Mouse (Mus musculus): ENCODE data around the gene Scarb1.

Scarb1 gene

DNA sequence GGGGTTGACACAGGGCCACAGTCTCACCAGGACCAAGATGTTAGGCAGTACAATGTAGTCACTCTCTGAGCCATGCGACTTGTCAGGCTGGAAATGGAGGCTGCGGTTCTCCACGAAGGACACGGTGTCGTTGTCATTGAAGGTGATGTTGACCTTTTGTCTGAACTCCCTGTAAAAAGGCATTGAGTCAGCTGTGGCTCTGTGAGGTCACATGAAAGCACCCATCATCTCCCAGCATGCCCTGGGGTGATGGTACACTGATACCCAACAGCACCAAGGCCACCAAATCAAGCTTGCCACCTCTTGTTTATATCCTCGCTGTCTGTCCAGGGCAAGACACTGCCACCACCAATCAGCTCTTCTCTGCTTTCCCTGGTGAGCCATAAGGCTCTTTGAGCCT is 37.8 kb downstream of the Scarb1 start:
- DNase-seq = no peak

DNA sequence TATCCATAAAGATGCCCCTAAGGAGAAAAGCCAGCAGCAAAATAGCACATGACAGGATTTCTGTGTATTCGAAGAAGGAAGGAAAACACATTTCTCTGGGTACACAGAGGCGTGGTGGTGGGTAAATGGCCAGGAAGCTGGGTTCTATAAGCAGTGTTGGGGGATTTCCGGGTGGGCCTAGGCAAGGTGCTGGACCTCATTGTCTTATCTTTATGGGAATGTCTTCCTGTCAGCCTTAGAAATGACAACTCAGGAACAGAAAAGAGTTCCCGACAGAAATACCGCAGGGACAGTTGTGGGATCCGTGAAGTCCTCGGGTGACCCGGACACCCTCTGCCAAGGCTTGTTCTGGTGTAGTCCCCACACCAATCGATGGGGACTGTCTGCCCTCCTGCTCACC is 42.7 kb downstream of the Scarb1 start:
- DNase-seq = no peak

DNA sequence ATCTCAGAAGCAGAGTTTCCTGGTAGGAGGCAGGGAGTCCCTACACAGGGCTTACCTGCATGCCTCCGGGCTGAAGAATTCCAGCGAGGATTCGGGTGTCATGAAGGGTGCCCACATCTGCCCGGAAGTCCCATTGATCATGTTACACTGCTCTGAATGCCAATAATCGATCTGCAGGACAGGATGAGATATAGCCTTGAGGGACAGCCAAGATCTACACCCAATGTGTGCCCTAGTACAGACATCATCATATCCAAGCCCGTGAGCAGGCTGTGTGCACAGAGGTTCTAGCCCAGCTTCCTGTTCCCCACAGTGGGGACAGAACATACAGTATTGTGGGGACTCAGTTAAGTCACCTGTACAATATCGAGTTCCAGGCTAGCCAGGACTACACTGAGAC is 43.7 kb downstream of the Scarb1 start:
- no peak for DNase-seq

DNA sequence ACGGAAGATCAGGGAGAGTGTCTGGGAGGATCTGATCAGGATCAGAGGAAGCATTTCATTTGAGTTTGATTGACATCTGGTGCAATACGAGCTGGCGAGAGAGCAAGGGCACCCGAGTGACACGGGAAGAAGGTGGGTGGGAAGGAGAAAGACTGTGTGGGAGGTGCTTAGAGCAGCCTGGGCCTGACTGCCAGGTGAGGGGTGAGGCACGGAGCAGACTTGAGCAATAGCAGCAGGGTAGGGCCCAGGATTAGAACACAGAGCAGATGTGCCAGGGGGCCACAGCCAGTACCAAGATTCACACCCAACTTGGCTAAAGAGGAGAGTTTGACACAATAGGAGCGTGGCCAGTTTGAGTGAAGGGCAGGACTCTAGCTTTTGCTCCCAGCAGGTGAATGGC is 47.9 kb downstream of the Scarb1 start:
- no peak for DNase-seq

DNA sequence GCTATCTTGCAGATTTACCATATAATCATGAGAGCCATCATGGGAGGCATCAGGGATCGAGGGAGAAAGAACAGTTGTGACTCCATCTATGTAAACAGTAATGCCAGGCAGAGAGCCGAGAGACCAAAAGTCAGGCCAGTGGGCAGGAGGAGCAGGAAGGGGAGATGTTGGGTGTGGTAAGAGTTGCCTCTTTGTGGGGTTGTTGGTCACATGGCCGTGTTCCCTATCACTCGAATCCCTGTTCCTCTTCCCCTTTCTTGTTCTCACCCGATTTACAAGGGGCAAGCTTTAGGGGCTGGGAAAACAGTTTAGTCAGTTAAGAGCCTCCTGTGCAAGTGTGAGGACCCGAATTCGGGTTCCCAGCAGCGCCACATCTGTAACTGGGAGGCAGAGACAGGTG is 49.0 kb downstream of the Scarb1 start:
- no peak for DNase-seq

DNA sequence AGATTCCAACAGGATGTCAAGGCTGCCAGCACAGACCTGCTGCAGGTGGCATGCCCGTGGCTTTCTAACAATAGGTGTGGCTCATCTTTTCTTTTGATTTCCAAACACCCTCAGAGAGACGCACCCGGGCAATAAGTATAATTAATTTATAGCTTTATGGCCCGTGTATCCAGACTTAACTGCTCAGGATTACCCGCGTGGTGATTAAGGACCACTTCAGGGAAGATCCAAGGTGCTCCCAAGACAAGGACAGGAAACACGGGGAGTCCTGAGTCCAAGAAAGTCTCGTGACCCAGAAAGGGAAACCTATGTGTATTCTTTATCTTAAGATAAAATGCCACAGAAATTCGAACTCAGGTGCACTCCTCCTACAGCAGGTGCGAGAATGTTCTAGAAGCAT is 49.5 kb downstream of the Scarb1 start:
- DNase-seq = no peak

DNA sequence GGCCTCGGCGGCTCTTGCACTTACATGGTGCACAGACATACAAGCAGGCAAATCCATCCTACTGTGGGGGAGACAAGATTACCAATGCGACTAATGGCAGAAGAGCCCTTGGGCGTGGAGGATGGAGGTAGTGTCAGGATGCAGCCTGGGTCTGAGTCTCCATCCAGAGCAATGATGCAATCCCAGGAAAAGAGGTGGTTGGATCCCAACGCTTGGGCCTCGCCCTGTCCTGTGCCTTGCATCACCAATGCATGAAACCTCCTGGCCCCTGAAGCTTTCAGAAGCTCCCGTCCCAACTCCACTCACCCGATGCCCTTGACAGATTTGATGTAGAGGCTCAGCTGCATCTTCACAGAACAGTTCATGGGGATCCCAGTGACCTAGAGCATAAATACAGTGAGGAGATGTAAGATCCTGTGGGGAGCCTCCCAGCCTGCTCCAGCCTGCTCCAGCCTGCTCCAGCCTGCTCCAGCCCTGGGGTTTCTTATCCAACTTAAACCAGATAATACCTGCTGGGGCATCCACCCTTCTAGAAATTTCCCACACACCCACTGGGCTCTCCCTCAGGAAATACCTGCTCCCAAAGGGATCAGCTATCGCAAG is 53.7 kb downstream of the Scarb1 start:
- no peak for DNase-seq

DNA sequence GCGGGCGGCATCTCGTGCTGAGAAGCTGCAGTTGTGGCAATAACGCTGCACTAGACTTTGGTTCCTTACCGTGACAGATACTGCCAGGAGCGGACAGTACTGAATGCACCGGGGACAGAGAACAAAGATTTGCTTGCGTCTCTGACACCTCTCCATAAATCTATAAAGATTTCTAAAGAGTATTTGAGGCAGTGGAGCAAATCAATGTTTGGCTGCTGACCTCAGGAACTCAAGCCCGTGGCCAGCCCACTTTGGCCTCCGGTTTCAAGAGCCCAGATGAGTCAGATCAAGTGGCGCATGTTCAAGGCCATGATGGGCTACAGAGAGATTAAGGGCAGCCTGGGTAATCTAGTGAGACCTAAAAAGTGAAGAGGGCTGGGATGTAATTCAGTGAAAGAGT is 54.8 kb downstream of the Scarb1 start:
- no peak for DNase-seq

DNA sequence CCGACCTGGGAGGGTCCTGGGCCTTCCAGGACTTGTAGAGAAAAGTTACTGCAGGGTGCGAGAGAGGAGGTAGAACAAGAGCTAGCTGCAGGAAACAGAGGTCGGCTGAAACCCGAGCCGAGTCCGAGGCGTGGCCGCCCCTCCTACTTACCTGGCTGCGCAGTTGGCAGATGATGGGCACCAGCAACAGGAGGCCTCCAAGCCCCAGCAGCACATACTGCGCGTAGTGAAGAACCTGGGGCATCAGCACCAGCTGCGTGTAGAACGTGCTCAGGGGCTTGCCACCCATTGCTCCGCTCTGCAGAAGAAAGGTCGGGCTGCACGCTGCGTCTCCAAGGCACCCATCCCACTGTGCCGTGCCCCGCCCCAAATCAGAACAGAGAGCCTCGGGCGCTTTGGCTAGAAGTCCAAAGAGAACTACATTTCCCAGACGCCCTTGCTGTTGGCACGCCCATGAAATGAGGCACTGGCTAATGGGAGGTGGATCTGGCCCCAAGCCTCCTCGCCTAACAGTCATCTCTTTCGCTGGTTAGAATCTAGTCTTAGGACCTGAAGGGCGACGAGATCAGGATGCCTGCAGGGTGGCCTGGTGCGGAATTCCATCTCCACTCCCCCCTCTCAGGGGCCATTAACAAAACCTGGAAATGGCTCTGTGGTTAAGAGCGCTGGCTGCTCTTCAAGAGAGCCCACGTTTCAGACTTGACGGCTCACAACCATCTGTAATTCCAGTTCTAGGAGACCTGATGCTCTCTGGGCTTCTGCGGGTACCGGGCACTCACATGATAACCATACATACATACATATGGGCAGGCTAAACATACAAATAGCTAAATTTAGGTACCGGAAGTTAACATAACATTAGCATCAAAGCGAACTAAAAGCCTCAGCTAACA is 56.9 kb downstream of the Scarb1 start:
- DNase-seq = peak; percentile 38

DNA sequence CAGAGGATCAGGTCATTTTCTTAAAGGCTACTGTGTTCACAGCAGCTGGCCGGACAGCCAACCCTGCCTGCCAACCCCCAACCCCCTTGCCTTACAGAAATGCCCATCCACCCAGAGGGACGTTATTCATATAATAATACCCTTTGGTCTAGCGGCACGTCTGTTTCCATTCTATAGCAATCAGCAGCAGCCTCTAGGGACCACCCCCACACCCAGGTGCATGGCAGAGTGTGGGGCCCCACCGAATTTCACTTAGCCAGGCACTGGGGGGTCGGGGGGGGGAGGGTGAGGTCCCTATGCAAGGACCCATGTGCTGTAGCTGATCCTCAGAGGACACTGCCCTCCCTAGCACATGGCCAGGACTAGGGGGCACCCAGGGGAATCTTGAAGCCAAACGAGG is 61.7 kb downstream of the Scarb1 start:
- DNase-seq = no peak

DNA sequence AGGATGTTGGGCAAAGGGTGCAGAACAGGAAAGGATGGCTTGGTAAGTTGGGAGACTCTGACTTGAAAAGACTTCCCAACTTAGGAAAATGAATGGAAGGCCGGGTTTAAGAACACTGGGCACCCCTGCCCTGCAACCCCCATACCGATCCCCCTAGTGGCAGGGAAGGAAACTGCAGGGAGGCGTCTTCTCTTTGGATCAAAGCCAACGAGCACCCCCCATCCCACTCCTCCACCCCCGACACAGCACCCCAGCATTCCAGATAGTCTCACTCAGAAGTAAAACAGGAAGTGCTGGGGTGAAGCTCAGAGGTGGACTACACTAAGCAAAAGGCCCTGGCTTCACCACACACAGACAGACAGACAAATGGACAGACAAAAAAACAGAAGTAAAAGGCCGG is 62.6 kb downstream of the Scarb1 start:
- DNase-seq = no peak

DNA sequence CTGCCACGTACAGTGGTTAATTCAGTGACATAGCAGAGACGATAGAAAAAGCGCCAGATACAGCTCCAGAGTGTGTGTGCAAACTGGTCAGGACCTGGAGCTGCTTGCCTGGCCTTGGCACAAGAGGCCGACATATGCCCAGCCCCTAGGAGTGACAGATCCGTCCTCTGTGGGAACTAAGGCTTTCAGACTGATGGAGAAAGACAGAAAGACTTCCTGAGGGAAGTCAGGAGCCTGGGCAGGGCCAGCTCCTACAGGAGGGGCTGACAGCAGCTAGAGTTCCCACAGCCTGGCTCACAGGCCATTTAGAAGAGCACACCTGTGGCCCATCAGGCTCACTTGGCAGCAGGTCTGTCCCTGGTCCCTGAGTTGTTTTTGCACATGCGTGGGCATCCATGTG is 63.6 kb downstream of the Scarb1 start:
- DNase-seq = no peak

DNA sequence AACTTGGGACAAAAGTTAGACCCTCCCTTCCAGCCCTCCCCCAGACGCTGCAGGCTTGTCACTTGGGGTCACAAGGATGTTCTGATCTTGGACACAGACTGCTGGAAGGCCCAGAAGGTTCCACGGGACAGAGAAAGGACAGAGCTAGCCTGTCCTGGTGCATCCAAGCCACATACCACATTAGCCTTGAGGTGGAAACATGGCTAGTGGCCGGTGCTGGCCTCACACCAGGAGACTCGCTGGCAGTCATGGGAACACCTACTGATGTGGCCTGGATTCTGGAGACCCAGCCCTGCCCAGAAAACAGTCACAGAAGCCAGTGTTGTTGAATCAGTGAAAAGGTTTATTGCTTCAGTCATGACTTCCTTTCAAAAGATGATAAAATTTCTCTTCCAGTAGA is 64.1 kb downstream of the Scarb1 start:
- no peak for DNase-seq

DNA sequence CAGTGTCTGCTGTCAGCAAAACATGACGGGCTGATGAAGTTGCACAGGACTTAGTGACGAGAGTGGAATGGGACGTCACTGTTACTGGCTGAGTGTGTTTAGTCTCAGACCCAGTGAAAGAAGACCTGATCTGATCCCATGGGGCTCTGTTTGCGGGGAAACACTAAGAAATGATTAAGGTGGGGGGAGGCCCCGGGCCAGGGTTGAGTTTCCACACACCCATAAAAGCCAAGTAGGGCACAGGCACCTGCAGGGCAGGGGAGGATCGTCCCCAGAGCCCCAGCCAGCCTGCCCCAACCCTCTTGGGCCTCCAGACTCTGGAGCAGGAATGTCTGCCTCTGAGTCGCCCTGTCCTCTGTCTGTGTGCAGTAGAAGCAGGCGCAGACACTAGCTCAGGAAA is 65.6 kb downstream of the Scarb1 start:
- no peak for DNase-seq

DNA sequence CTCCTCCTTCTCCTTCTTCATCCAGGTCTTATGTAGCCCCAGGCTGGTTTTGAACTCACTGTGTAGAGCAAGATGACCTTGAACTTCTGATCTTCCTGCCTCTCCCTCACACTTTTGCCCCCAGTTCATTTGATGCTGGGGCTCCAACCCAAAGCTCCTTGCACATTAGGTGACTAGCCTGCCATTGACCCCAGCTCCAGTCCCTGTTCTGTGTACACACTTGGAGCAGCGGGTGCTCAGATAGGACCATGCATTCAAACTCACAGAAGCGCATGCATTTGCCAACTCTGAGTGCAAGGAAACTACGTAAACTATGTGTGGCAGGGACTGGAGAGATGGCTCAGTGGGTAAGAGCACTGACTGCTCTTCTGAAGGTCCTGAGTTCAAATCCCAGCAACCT is 66.1 kb downstream of the Scarb1 start:
- no peak for DNase-seq

DNA sequence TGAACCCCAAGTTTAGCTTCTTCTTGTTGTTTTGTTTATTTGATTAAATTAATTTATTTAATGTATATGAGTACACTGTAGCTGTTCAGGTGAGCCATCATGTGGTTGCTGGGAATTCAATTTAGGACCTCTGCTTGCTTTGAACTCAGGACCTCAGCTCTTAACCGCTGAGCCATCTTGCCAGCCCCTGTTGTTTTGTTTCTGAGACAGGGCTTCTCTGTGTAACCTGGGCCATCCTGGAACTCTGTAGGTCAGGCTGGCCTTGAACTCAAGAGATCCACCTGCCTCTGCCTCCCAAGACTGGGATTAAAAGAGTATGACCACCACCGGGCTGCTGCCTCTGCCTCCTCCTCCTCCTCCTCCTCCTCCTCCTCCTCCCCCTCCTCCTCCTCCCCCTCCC is 66.7 kb downstream of the Scarb1 start:
- no peak for DNase-seq

DNA sequence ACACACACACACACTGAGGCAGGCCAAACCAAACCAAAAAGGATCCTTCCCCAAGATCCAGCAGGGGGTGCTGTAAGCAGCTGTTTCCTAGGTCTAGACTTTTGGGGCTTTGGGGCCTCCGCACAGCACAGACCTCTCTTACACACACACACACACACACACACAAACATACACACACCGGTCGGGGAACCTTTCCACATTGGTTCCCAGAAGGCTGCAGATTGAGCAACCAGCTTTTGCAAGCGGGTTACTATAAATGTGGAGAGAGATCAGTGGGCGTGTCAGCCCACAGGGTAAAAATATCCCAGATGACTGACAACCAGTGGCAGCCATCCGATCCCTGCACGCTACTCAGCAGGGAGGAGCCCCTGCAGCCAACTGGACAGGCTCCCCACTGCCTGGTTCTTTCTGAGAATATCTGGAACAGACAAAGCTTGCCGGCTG is 67.2 kb downstream of the Scarb1 start:
- peak; percentile 53 for DNase-seq

DNA sequence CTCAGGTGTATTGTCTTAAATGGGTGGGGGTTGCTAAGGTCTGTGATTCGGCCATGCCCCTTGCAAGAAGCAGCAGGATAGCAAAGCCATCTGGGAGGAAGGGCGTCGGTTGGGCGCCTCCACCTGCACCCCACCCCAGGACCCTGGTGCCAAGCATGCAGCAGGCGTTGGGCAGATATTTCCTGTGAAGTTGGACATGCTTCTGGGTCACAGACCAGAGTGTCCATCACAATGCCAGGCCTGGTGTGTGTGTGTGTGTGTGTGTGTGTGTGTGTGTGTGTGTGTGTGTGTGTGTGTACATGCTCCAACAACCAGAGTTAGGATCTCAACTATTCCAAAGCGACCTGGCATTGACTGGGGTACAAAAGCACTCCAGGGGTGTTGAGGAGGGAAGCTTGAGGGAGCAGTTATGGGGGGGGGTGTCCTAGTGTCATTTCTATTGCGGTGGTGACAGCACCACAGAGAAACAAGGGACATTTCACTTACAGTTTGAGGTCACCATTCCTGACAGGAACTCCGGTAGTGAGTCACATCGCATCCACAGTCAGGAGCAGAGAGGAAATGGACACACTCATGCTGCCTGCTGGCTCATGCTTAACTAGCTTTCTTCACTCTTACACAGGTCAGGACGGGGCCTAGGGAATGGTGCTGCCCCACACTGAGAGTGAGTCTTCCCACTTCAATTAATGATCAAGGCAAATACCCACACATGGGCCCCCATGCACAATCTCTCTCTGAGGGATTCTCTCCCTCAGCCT is 68.5 kb downstream of the Scarb1 start:
- DNase-seq = no peak

DNA sequence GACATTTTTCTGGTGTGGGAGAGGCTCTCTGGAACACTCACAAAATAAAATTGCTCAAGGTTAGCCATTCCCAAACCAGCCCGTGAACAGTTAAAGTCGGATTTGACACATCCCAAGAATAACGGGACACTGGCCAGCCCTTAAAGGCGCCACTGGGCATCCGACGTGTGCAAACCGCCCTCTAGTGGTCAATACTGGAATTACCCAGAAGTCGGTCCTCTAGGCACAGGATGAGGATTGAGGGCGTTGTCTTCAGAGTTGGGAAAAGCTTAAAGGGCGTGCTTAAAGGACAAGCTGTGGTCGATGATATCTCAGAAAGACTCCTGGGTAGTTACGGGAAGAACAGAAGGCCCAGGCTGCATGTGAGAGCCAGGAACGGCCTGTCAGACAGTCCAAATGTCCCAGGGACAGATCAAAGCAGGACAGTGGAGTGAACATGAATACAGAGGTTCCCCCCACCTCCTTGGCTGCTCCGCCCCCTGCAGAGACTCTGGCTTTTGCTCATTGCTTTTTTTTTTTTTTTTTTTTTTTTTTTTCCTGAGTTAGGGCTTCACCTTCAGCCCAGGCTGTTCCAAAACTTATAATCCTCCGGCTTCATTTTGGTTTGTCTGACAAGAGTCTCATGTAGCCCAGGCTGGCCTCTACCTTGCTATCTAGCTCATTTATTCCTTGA is 69.2 kb downstream of the Scarb1 start:
- DNase-seq = peak; percentile 83

DNA sequence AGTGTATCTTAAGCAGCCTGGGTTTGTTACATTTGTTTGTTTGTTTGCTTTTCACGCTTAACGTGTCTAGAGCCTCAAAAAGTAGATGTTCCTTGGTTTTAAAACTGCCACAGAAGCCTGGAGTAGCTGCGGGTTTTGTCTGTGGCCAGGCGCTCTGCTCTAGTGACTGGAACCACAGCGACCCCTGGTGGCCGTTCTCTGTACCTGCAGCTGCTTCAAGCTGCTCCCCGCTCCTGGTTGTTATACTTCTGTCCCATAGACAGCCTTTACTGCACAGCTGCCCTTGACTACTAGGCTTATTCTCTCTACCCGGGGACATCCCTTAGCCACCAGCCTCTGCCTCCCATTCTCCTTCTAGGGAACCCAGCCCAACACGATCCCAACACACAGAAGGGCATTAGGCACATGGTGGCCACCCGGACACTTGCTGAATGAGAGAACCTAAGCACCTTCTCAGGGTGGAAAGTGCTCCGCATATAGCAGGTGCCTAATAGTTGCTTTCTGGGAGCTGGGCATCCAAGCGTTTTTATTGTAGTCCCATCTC is 70.2 kb downstream of the Scarb1 start:
- DNase-seq = peak; percentile 71

DNA sequence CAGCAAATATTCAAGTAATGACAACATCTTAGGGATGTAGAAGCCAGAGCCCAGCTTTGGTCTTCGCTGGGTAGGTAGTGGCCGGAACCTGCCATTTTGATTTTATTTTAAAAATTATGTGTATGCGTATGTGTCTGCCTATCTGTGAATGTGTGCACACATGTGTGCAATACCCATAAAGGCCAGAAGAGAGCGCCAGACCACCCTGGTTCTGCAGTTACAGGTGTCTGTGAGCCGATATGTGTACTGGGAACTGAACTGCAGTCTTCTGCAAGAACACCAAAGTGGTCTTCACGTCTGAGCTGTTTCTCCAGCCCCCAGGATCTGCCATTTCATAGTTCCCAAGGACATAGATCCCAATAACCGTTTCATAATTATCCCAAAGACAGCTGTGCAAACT is 71.1 kb downstream of the Scarb1 start:
- no peak for DNase-seq

DNA sequence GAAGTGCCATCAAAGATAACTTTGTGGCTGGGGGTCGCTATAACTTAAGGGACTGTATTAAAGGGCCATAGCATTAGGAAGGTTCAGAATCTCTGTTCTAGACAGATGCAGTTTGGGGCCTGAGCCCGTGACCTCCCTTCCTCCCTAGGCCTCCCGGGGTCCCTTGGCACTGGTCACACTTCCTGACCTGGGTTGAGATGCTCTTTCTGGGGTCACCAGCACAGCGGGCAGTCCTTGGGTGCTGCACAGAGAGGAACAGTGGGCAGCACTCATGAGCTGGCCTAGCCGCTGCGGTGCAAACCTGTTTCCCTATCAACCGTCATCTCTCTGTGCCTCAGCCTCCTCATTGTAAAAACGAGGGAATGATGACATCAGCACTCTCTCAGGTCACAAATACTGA is 71.5 kb downstream of the Scarb1 start:
- DNase-seq = no peak

Measured in right cerebral cortex, postnatal 14 days (tissue).